Mouse (Mus musculus): ENCODE data around the gene Suclg2.

Suclg2 gene
- long read RNA-seq, experiment 1, transcript Suclg2-204 (11 exons, 3,367 nt): major isoform, 143 of 168 reads
- long read RNA-seq, experiment 1, partial matches to known transcripts: 17 of 168 reads
- long read RNA-seq, experiment 1, other reads (novel, unspliced or antisense): 8 of 168 reads
- long read RNA-seq, experiment 2, transcript Suclg2-204 (11 exons, 3,367 nt): major isoform, 117 of 129 reads
- long read RNA-seq, experiment 2, partial matches to known transcripts: 6 of 129 reads
- long read RNA-seq, experiment 2, other reads (novel, unspliced or antisense): 6 of 129 reads

DNA sequence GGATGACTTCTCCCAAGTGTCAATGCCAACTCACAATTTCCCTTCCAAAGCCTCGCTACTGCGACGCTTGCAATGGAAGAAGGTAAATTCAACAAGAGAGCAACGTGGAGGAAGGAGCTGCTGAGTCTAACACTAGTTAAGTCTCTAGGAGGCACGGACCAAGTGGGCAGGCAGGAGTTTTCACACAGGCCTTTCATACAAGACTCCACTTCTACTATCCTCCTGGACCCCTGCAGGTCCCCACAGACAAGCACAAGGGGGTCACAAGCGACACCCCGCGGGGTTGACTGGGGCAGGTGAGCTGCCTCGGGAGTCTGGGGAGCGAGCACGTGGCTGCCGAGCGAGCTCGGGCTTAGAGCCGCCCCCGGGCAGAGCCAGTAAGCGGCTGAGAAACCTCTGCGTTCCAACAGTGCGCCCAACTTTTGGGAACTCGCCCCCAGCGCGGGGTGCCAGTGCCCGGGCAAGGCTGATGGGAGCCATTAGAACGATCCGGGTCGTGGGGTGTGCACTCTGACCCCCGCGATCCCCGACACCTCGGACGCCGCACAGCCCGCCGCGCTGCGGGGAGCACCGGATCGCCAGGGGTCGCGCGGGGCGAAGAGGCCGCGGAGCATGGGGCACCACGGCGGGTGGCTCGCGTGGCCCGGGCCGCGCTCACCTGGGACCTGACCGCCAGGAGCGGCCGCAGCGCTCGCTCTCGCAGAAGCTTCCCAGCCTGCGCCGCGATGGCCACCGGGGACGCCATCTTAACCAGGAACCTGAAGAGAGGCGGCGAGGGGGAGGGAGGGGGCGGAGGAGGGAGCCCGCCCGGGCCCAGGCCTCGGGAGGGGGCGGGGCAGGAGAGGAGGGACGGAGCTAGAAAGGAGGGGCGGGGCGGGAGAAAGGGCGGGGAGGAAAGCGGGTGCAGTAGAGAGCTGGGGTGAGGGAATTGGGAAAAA is at the start of gene Suclg2:
Suclg2 (minus strand) TSS at position 770 of the 938 bp plus-strand sequence.
- intact Hi-C loops (cut with DNase I): no loop called here

DNA sequence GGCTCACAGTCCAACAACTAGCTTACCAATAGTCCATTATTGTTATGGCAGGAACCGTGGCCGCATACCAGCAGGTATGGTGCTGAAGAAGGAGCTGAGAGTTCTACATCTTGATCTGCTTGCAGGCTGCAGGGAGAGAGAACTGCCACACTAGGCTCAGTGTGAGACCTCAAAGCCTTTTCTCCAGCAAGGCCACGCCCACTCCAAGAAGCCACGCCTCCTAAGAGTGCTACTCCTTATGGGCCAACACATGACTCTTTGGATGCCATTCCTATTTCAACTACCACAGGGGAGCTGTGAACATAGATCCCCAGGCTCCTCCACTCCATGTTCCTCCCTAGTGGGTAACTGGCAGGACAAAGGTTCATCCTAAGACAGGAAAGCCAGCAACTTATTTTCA is 48.0 kb upstream of the Suclg2 start:
- intact Hi-C loops (cut with DNase I): no loop called here

DNA sequence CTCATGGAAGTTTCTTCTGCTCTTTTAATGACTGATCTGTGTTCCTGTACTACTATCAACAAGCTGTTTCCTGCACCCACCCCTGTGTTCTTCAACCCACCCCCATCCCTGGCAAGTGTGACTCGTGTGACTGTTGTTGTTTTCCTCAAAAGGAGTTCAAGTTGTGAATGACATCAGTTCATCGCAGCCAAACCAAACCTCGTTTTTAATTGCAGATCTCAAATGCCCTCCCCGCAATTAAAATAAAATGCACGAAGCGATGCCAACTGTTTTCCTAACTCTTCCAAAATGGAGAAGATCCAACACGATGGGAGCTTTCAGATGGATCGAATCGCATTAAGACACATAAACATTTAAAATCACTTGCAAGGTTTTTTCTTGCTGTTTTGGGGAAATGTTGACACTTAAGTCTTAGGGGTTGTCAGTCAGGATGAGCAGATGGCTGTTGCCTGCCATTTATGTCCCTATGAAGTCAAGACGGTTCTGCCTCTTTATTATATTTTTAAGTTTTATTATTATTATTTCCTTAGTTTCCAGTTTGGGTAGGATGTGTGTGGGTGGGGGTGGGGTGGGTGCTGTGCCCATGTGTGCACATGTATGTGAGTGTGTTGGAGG is 41.1 kb upstream of the Suclg2 start:
- intact Hi-C loops (cut with DNase I): no loop called here

DNA sequence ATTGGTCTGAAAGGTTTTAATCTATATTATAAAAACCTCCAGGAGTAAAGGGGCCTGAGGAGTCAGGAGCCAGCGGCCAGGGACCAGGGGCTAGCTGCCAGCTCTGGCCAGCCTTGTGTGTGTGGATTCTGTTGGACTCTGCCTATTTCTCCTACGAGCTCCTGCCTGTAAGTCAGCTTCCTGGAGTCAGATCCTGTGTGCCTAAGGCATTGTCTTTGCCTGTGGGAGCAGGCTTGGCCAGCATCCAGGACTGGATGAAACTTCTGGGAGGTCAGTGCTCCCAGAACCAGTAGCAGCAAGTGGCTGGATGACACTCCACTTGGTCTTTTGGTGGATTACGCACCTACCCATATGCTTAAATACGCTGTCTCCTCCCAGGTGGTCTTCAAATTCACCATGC is 23.8 kb upstream of the Suclg2 start:
- intact Hi-C loops (cut with DNase I): no loop called here

DNA sequence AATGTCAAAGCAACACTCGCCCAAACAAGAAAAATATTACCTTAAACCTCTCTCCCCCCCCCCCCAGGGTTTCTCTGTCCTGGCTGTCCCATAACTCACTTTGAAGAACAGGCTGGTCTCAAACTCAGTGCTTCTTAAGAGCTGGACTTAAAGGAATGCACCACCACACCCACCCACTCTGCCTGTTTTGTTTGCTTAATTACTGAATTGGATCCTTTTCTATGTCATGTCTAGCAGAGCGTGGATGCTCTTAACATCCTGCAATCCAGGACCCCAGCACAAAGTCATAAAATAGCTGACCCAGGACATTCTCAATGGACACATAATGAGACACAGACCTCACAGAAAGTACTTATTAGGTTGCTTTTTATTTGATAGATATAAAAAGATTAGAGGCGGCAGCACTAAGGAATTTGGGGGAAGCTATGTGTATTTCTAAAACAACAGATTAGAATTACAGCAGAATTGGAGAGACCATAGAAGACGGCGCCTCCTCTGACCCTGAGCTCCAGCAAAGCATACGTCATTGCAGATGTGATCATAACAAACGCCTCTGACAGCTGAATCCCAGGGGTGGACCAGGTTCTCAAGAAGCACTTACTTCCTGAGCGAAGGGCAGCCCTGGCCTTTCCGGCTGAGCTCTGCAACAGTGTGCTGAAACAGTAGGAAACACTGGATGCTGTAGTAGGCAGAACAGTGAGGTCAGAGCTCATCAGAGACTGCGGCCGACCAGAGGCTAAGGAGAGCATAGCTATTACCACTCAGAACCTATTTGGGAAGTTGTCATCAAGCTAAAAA is 13.2 kb upstream of the Suclg2 start:
- intact Hi-C loops (cut with DNase I): no loop called here

DNA sequence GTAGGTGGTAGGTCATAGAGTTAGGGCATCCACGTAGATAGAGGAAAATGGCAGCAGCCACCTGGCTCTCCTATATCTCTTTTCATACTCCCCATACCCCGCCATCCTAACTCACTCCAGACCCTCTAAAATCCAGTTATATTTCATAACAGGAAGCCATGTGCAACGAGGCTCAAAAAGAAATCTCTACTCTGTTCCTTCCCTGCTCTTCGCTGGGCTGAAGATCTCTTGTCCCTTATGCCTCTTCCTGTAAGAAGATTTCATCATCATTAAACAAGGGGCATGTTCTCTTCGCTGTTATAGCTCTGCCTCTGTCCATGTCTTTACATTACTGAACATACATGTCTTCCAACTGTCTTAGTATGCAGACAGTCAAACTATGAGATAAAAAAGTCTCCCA is 10.8 kb upstream of the Suclg2 start:
- intact Hi-C loops (cut with DNase I): no loop called here

GRCm38 (mm10) chr6:95725281-95725680 is 6.7 kb upstream of the Suclg2 start:
- intact Hi-C loops (cut with DNase I): no loop called here

GRCm38 (mm10) chr6:95723361-95723760 is 4.8 kb upstream of the Suclg2 start:
- intact Hi-C loops (cut with DNase I): no loop called here

- intact Hi-C loops (cut with DNase I): no loop called here
Observed at GRCm38 (mm10) chr6:95719791-95720190, 1.2 kb upstream of the Suclg2 start.

DNA sequence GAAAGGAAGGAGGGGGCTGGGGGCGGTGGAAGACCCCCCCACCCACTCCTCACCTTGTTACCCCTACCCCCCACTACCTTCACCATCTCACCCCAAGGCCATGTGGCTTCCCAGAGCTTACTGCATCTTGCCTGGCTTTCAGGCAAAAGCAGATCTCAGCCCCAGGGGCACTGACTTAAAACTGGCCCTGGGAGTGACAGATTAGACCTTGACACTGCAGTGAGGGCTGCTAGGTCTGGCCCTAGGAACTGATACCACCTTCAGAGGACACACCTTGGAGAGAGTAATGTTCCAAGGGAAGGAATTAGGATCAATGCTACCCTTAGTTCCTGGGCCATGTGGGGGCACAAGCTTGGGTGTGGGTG is 351 bp upstream of the Suclg2 start:
- intact Hi-C loops (cut with DNase I): no loop called here

DNA sequence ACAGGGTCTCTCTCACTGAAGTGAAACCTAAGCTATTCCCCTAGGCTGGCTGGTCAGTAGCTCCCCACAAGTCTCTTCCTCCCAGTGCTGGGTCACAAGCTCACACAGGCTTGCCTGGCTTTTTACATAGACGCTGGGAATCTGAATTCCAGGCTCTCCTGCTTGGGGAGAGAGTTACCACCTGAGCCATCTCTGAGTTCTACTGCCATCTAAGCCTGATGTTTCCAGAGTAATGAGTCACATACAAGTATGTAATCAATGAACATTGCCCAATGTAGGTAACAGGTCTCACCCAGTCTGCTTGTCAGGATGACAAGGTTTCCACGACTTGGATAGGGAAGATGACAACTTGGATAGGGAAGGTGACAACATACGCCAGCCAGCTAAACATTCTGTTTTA is 1.5 kb downstream of the Suclg2 start:
- intact Hi-C loops (cut with DNase I): no loop called here

GRCm38 (mm10) chr6:95716476-95716875 is 2.1 kb downstream of the Suclg2 start:
- intact Hi-C loops (cut with DNase I): no loop called here

GRCm38 (mm10) chr6:95713245-95713644 is 5.4 kb downstream of the Suclg2 start:
- intact Hi-C loops (cut with DNase I): no loop called here

- intact Hi-C loops (cut with DNase I): no loop called here
Observed at GRCm38 (mm10) chr6:95712081-95712480, 6.5 kb downstream of the Suclg2 start.

GRCm38 (mm10) chr6:95711671-95712070 is 6.9 kb downstream of the Suclg2 start:
- intact Hi-C loops (cut with DNase I): no loop called here

DNA sequence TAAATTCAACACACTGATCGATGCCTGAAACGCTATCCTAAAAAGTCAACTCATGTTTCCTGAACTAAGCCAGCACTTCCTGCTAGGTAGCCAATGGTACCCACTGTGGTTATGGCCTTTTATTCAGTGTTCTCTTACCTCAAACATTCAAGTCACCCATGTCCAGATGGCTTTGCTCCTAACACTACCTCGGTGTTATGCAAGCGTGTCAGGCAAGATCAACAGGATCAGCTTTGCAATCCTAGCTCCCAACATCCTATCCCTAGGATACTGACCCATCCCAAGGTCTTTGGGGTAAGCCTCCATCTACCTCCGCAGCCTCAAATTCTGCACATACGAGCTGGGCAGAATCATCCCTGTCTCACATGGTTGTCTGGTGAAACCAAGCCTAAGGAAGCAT is 7.7 kb downstream of the Suclg2 start:
- intact Hi-C loops (cut with DNase I): no loop called here

GRCm38 (mm10) chr6:95709531-95709930 is 9.1 kb downstream of the Suclg2 start:
- intact Hi-C loops (cut with DNase I): no loop called here

DNA sequence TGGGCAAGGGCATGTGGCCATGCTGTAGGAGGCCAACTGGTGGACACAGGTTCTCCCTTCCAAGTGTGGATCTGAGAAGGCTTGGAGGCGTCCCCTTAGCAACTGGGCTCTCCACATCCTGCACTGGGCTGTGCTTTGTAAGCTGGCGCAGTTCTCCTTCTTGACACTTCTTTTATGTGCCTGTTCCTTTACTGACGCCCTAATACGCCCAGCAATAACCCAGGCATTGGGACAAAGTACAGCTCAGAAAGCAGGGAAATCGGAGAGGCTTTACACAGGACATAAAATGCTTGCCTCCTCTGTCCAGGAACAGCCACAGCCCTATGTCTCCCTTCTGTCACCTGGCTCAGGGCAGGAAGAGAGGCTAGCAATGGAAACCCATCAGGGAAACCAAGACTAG is 9.5 kb downstream of the Suclg2 start:
- intact Hi-C loops (cut with DNase I): no loop called here

GRCm38 (mm10) chr6:95704626-95705025 is 14.0 kb downstream of the Suclg2 start:
- intact Hi-C loops (cut with DNase I): no loop called here

DNA sequence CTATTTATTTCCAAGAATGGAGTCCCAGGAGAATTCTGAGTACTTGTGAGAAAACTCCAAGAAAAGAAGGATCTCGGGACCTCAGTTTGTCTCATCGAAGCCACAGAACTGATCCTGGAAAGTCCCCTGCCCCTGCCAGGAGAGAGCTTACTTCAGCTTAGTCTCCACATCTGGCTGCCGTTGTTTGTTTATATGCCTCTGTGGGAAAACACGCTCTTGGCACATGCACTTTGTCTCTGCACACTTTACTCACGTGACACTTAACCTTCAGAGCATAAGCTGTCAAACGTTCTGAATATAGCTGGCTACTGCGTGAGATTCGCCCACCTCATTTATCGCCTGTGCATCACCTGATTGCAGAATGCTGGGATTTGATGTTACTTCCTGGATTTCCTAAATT is 16.4 kb downstream of the Suclg2 start:
- intact Hi-C loops (cut with DNase I): no loop called here

GRCm38 (mm10) chr6:95701786-95702185 is 16.8 kb downstream of the Suclg2 start:
- intact Hi-C loops (cut with DNase I): no loop called here
